31 mouse cellular contexts compared by ENCODE assay signal in genomic region chr2:72178025-72178424, GRCm38 (mm10).
A peak's percentile ranks its signal among the peaks of the same experiment; 100 is the strongest.
DNase-seq lines count a peak whose midpoint lies in the region; ATAC-seq and TF ChIP-seq lines count a peak whose summit lies in the region.
"Had no signal": no experiment of that assay in that cellular context is flagged by ENCODE, and none has a peak within 500 bp of the region (broad histone marks: within the 10 kb centered on the region; RNA-seq: fewer than 3 reads in every experiment).

No protein-coding gene starts in this region.

- H3K9ac ChIP-seq in forebrain, embryonic 14.5 days (ENCODE audit: low read length), result no peak overlapping the region
- H3K9ac ChIP-seq in forebrain, embryonic 13.5 days, result no peak overlapping the region
- H3K9ac ChIP-seq in neural tube, embryonic 15.5 days (replicated peaks), result no peak overlapping the region
- H3K9ac ChIP-seq: embryonic facial prominence, embryonic 15.5 days; liver, embryonic 13.5 days; midbrain, embryonic 12.5 days had no signal

- H3K36me3 ChIP-seq in forebrain, embryonic 14.5 days (ENCODE audit: control insufficient read depth, insufficient read depth, low read length), result no peaks in the 10 kb centered on the region
- no peaks in the 10 kb centered on the region for H3K36me3 ChIP-seq in forebrain, embryonic 13.5 days (ENCODE audit: poor library complexity, severe bottlenecking)
- 0 out of 2 replicates have a peak, but pooled peaks cover 8% of the 10 kb centered on the region for H3K36me3 ChIP-seq in neural tube, embryonic 15.5 days
- H3K36me3 ChIP-seq: embryonic facial prominence, embryonic 10.5 days; embryonic facial prominence, embryonic 15.5 days; liver, embryonic 13.5 days; midbrain, embryonic 12.5 days had no signal

- no peak for TF ChIP-seq CTCF in layer of hippocampus, adult 2 months (conservative IDR thresholded peaks at IDR 0.05)

- H3K4me3 ChIP-seq in forebrain, embryonic 14.5 days (ENCODE audit: low read depth, low read length), result no peak overlapping the region
- H3K4me3 ChIP-seq in forebrain, embryonic 13.5 days, result no peak overlapping the region
- no peak overlapping the region for H3K4me3 ChIP-seq in layer of hippocampus, adult 2 months
- H3K4me3 ChIP-seq in neural tube, embryonic 15.5 days (replicated peaks), result no peak overlapping the region
- H3K4me3 ChIP-seq: embryonic facial prominence, embryonic 10.5 days; embryonic facial prominence, embryonic 15.5 days; liver, embryonic 13.5 days; midbrain, embryonic 12.5 days; myocyte had no signal

- 90% methylated on average over 4 of the region's 4 CpGs for WGBS in forebrain, embryonic 14.5 days
- WGBS in forebrain, embryonic 13.5 days, result 89% methylated on average over 4 of the region's 4 CpGs
- 85% methylated on average over 4 of the region's 4 CpGs for WGBS in neural tube, embryonic 15.5 days

- H3K27ac ChIP-seq in forebrain, embryonic 14.5 days (ENCODE audit: low read depth, low read length), result no peak overlapping the region
- H3K27ac ChIP-seq in forebrain, embryonic 13.5 days, result no peak overlapping the region
- peak overlapping the region; percentile 32; the same call in 1 of the 2 replicates for H3K27ac ChIP-seq in layer of hippocampus, adult 2 months
- peak overlapping the region; percentile 33; the same call in 1 of the 2 replicates for H3K27ac ChIP-seq in neural tube, embryonic 15.5 days (replicated peaks)
- H3K27ac ChIP-seq: embryonic facial prominence, embryonic 10.5 days; embryonic facial prominence, embryonic 15.5 days; liver, embryonic 13.5 days; macrophage; midbrain, embryonic 12.5 days; stomach, postnatal 0 days had no signal

- DNase-seq in forebrain, embryonic 14.5 days (ENCODE audit: low spot score), result peak; percentile 19
- DNase-seq in layer of hippocampus, adult 2 months (ENCODE audit: low spot score in 2 of 2), result no peak
- no peak for DNase-seq in layer of hippocampus, postnatal 25 days (ENCODE audit: extremely low spot score in 1 of 2, low spot score in 1 of 2)
- DNase-seq in retina, postnatal 1 day, result peak; percentile 17
- DNase-seq in retina, embryonic 14.5 days (ENCODE audit: low spot score), result no peak
- DNase-seq in heart, adult 9 months (ENCODE audit: low spot score in 2 of 2), result no peak
- DNase-seq: adrenal gland, postnatal 10 days; cerebellum, adult 11 months; cerebellum, postnatal 10 days; gastrocnemius, postnatal 25 days; heart, postnatal 36 days; kidney, adult 8-10 months; kidney, postnatal 10 days; layer of hippocampus, adult 9-11 months; liver, embryonic 13.5 days; lung, adult 2 months; lung, postnatal 10 days; right cerebral cortex, postnatal 4 days; thymus, adult 18-20 months; thymus, postnatal 25 days had no signal

- H3K4me1 ChIP-seq in forebrain, embryonic 14.5 days (ENCODE audit: control insufficient read depth, insufficient read depth, low read length), result peaks cover 4% of the 10 kb centered on the region; the same call in 1 of the 2 replicates
- peaks cover 28% of the 10 kb centered on the region; the same call in 1 of the 2 replicates for H3K4me1 ChIP-seq in forebrain, embryonic 13.5 days
- peaks cover 12% of the 10 kb centered on the region for H3K4me1 ChIP-seq in neural tube, embryonic 15.5 days

- no peaks in the 10 kb centered on the region for H3K9me3 ChIP-seq in forebrain, embryonic 14.5 days (replicated peaks; ENCODE audit: control insufficient read depth, low read length)
- H3K9me3 ChIP-seq in forebrain, embryonic 13.5 days (replicated peaks), result no peaks in the 10 kb centered on the region
- H3K9me3 ChIP-seq in neural tube, embryonic 15.5 days (replicated peaks), result no peaks in the 10 kb centered on the region
- H3K9me3 ChIP-seq: embryonic facial prominence, embryonic 10.5 days; embryonic facial prominence, embryonic 15.5 days; liver, embryonic 13.5 days; midbrain, embryonic 12.5 days had no signal

- no peaks in the 10 kb centered on the region for H3K27me3 ChIP-seq in forebrain, embryonic 14.5 days (replicated peaks; ENCODE audit: control insufficient read depth, insufficient read depth, low read length)
- H3K27me3 ChIP-seq in forebrain, embryonic 13.5 days, result no peaks in the 10 kb centered on the region
- H3K27me3 ChIP-seq in neural tube, embryonic 15.5 days (replicated peaks), result no peaks in the 10 kb centered on the region
- H3K27me3 ChIP-seq: embryonic facial prominence, embryonic 15.5 days; liver, embryonic 13.5 days; midbrain, embryonic 12.5 days; Patski had no signal

- no peak overlapping the region for H3K4me2 ChIP-seq in forebrain, embryonic 14.5 days (ENCODE audit: low read length)
- no peak overlapping the region for H3K4me2 ChIP-seq in forebrain, embryonic 13.5 days
- no peak overlapping the region for H3K4me2 ChIP-seq in neural tube, embryonic 15.5 days
- H3K4me2 ChIP-seq: embryonic facial prominence, embryonic 15.5 days; heart, embryonic 11.5 days; liver, embryonic 13.5 days; midbrain, embryonic 12.5 days had no signal

- no peak for ATAC-seq in forebrain, embryonic 14.5 days
- no peak for ATAC-seq in forebrain, embryonic 13.5 days
- no peak for ATAC-seq in neural tube, embryonic 15.5 days (ENCODE audit: low FRiP score)
- ATAC-seq: intestine, embryonic 16.5 days; Patski had no signal

Comparison
In these comparisons a context has a peak if more than half of its experiments do, and no peak if none do; other contexts are left out.
1. DNase-seq: peak in forebrain, embryonic 14.5 days (single experiment) and retina, postnatal 1 day (single experiment); none in layer of hippocampus, adult 2 months (0 of 2), layer of hippocampus, postnatal 25 days (0 of 2), retina, embryonic 14.5 days (single experiment) and heart, adult 9 months (0 of 2).
2. H3K27ac ChIP-seq: peak in layer of hippocampus, adult 2 months (single experiment) and neural tube, embryonic 15.5 days (single experiment); none in forebrain, embryonic 14.5 days (single experiment) and forebrain, embryonic 13.5 days (single experiment).